Mouse (Mus musculus): ENCODE results near the gene Cxcl15.
"Not testable (repeated sequence)": the region's sequence is repeated elsewhere in the genome, so short reads cannot be mapped to it uniquely, and the experiment has no call there.

The Cxcl15 gene

DNA sequence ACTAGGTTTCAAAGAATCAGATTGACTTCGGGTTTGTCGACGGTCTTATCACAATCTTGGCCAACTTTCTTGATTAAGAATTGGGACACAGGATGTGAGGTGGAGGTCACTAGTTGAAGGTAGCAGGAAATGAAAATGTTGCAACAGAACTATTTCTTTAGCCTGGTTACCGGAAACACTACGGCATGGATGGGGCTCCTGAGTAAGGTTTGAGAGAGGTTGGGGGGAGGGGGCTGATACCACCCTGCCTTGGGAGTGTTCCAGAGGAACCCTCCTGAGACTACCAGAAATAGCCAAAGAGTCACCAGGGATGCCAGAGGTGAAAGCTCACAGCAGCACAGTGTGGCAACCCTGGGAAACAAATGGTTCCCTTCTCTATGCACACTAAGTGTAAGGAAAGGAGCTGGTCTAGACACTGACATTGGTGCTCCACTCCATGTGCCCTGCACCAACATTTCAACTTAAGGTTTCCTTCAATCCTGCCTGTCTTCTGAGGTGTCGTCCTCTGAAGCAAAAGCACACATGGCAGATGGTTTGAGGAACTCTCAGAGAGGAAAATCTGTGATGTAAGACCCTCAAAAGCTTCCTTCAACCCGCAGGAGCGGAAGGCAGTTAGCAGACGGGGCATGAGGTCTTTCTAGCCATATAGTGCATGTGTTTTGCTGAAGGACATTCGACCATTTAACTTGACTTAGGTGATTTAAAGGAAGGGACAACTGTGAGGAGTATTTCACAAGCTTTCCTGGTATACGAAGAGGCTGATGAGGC, 4.8 kb upstream of the Cxcl15 start:
- in situ Hi-C loops (cut with MboI, MseI), result loop anchor here in 1 of 2 experiments (5.0 kb wide), 1 partner anchor 132 kb away; no protein-coding TSS in a partner anchor

DNA sequence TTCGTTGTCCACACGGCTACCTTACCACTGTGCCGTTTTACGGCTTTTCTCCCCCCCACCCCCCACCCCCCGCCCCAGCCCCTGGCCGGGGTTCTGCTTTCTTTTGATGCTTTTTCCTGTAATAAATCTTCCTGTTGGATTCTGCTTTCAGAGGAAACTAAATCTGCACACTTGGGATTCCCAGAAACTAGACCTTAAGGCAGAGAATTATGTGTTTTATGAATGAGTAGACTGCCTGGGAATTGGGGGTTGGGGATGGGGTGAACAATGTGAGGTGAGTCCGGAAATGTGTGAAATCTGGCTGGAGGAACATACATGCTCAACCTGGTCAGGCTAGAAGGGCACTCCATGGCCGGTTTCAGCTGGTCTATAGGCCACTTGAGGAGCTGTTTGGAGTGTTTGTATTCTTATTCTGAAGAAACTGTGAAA, 4.2 kb upstream of the Cxcl15 start:
- in situ Hi-C loops (cut with MboI, MseI), result no loop called here

DNA sequence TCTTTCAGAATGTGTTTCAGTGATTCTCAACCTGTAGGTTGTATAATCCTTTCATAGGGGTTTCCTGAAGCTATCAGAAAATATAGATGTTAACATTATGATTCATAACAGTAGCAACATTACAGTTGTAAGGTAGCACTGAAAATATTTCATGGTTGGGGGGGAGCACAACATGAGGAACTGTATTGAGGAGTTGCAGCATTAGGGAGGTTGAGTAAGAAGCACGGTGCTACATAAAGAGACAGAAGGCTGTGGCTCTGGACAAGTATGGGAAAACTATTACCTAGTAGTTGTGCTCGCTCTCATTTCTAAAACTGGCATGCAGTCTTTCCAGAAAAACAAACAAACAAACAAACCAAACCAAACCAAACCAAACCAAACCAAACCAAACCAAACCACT, 1.1 kb downstream of the Cxcl15 start:
- in situ Hi-C loops (cut with MboI, MseI), result loop anchor here in 1 of 2 experiments (5.0 kb wide), 1 partner anchor 102 kb away; no protein-coding TSS in a partner anchor

DNA sequence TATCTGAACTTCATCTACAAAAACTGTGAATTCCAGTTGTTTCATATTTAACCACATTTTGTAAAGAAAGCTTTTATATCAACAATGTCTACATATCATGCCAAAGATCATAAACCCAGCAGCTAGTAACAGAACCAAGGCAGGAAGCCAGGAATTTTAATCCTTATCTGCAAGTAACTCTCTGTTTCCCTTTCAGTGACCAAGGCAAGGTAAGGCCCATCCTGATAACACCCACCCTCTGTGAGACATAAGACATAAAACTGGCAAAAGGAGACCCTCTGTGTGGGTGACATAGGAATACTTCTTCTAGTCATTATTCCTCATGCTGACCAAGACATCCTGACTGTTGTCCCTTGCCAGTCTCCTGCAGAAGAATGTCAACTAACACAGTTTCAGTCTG, 10.2 kb downstream of the Cxcl15 start:
- in situ Hi-C loops (cut with MboI, MseI), result loop anchor here in 1 of 2 experiments (5.0 kb wide), 1 partner anchor 38 kb away; no protein-coding TSS in a partner anchor

DNA sequence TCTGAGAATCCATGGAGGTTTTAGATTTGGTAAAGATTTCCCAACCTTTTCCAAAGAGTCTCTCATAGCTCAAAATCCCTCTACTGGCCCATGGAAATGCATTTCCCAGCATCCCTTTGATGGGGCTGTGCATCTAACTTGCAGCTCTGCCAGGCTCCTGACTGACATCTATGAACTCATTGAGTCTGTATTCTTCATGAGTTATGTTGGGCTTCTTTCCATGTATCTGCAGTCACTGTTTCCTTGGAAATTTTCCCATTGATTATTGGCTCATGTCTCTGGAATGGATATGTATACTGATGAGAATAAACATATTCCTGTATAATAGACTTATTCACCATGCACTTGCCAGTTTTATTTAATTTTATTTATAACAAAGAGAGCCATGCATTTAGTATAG, 11.7 kb downstream of the Cxcl15 start:
- in situ Hi-C loops (cut with MboI, MseI), result no loop called here

DNA sequence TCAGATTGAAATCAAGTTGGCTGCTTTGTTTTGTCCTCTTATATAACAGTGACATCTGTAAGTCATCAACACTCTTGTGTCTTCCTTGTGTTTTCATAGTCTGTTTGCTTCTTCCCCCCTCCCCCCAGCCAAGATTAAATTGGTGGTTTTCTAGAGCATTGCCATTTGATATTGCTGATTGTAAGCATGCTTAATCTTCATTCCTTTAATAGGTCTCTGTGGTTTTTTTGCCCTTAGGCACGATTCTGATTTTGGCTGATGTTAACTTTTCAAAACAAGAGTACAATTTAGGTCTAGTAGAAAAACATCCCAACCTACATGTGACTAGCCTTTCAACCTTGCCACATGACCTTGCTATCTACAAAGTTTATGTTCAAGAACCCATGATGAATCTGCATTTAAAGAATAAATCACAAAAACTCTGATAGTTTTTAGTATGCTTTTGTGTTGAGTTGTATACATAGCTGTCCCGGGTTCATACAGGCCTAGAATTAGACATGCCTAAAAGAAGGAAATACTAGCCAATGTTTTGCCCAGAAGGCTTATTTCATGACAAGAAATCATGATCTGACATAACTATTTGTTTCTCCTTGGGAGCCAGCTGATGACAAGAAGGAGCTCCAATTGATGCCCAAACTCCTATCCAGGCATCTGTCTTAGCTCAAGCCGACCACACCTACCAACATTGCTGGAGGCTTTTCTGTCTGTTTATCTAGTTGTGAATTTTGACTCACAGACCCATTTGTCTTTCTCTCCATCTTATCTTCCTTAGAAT, 13.0 kb downstream of the Cxcl15 start:
- in situ Hi-C loops (cut with MboI, MseI), result no loop called here

DNA sequence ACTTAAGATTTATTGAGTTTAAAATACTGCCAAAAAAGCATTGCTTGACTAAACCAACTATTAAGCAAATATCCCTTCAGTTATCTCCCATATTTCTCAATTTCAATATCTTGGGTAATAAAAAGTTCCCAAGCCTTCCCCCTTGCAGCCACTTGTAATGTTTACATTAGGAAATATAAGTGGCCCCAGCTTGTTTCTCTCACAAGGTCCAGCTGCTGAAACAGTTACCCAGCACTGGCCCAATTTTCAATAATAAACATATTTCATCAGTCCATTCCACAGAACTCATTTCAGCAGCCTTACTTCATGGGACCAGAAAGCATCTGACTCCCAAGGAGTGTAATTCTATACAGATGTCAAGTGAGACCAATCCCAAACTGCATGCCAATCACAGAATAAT, 25.4 kb downstream of the Cxcl15 start:
- in situ Hi-C loops (cut with MboI, MseI), result no loop called here

DNA sequence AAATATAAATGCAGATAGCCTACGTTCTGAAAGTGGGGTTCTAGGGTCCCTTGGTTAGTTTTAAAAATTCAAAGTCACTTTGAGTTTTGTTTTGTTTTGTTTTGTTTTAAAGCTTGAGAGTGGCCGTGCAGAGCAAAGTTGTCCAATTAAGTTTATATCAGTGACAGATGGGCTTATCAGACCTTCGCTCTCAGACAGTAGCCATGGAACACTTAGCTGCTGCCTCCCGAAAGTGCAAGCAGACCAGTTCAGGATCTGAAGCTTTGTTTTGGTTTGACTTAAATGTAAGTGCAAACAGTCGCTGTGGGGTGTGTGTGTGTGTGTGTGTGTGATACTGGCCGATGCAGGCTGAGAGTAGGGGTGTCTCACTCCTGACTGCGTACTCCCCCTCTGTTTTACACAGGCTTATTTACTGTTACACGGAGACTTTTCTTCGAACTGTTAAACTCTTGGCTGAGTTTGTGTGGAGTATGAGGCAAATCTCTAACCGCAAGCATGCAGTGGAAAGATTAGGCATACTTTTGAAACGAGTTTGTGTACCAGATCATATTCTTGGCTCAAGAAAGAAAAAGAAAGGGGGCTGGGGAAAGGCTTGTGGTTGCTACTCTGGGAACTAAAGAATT, 37.9 kb downstream of the Cxcl15 start:
- in situ Hi-C loops (cut with MboI, MseI), result loop anchor here in 1 of 2 experiments (10.0 kb wide), 1 partner anchor 1097 kb away; no protein-coding TSS in a partner anchor

DNA sequence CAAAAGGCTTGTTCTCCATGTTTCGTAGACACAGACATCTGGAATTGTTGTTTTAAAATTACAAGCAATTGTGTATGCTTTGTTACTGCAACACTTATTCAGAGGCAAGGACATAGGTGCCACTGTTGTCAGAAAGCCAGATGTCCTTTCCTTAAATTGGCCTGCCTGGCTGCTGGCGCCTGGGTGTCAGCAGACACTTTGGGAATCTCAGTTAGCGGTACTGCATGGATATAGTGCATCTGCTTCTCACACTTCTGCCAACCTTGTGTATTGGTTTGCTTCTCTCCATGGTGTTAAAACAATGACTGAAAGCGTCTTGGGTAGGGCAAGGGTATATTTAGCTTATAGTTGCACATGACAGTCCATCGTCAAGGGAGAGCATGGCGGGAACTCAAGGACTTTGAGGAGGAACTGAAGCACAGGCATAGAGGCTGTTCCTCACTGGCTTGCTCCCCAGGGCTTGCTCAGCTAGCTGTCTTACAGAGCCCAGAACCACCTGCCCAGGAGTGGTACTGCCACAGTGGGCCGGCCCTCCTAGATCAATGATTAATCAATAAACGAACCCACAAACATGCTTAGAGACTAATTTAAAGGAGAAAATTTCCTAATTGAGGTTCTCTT, 38.5 kb downstream of the Cxcl15 start:
- in situ Hi-C loops (cut with MboI, MseI), result loop anchor here in 1 of 2 experiments (10.0 kb wide), 1 partner anchor 1098 kb away; no protein-coding TSS in a partner anchor

DNA sequence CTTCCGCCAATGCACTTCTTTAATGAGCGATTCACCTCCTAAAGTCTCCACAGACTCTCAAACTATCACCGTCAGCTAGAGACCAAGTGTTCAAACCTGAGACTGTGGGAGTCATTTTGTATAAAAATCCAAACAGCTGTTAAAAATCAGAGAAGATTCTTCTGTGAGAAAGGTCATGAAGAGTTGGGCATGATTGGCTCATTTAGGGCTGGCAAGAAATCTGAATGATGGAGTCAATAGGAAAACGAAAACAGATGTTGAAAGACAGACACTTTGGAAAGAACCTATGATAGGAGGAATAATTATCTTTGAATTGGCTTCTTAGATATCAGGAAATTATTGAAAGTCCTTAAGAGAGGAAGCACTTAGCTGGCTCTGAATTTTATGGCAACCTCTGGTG, 40.1 kb downstream of the Cxcl15 start:
- in situ Hi-C loops (cut with MboI, MseI), result loop anchor here in 1 of 2 experiments (10.0 kb wide), 1 partner anchor 1100 kb away; no protein-coding TSS in a partner anchor

DNA sequence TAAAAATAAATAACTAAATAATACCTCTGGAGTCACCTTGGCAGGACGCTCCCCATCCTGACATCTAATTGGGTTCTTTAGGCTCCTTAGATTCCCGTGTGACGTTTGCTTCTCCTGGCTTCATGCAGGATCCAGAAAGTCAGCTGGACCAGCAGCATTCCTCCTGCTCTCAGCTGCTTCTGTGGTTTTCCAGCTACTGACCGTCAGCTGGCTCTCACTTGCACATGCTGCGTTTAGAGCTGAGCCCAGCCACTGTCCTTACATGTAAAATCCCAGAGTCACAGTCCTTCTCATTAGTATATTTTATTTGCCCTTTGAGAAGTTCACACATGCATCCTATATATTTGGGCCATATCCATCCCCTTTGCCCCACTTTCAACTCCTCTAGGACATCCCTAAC, 44.2 kb downstream of the Cxcl15 start:
- in situ Hi-C loops (cut with MboI, MseI), result loop anchor here in 1 of 2 experiments (10.0 kb wide), 1 partner anchor 1104 kb away; no protein-coding TSS in a partner anchor

DNA sequence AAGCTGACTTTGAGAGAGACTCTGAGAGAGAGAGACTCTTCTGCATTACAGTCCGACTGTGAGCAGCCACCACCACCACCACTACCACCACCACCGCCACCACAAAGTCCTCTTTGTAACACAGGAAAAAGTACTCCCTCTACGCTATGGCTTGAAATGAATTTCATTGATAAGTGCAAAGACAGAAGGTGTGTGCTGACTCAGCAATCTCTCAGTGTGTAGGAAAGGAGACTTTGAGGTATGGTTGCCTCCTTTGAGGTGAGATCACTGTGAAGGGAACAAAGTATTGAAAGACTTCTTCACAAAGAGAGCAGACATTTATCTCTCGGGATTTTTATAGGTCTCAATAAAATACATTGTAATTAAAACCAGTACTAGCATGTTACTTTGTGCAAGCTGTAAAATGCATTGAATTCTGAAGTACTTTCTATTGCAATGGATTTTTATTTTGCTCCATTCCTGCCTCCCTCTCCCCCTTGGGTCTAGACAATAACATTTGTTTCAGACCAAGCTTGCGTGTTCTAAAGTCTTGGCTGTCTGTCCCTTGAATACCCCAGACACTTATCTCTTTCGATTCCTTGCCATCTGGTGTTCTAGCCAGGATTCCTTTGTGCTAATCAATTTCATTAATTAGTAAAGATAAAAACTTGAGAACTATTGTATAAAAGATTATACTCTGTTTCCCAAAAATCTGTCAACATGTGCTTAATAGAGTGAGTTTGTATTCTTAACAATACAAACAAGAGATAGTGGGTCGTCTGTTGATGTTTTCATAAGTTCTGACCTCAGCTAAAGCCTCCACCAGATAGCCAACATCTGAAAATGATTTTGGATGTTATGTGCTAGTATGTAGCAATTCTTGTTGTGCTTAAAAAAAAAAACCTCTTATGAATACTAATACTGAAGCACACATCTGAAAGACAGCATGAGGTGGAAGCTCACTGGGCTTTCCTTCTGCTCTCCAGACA, 46.9 kb downstream of the Cxcl15 start:
- in situ Hi-C loops (cut with MboI, MseI), result loop anchor here in 1 of 2 experiments (5.0 kb wide), 1 partner anchor 39 kb away; no protein-coding TSS in a partner anchor

DNA sequence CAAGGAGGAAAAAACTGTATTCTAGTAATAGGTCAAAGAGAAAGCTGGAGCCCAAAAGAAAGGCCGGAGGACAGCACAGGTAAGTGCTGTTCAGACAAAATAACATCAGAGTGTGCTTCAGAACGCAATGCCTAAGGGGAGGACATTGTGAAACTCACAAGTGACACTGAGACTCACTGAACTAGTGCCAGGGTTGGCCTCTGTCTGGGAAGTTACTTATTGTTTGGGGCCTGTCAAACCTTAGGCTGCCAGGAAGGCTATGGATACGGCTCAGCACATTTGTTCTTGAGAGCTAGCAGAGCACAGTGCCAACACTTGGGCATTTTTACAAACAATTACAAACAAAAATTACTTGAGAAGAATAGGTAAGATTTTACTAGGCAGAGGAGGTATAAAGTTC, 49.6 kb downstream of the Cxcl15 start:
- in situ Hi-C loops (cut with MboI, MseI), result loop anchor here in 1 of 2 experiments (5.0 kb wide), 1 partner anchor 42 kb away; no protein-coding TSS in a partner anchor

DNA sequence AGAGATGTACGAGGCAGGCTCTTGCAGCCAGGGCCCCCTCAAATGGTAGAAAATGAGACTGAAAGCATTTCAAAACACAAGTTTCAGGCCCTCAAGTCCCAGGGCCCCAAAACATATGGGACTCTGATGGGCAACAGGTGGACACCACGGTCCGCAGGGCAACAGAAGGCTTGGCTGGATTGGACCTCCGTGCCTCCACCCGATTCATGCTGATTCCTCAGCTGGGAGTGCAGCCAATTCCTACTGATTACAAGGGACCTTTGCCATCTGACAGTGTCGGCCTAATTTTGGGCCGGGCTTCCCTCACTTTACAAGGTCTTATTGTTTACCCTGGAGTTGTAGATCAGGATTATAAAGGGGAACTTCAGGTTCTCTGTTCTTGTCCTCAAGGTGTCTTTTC, 55.8 kb downstream of the Cxcl15 start:
- in situ Hi-C loops (cut with MboI, MseI), result not testable (repeated sequence)

DNA sequence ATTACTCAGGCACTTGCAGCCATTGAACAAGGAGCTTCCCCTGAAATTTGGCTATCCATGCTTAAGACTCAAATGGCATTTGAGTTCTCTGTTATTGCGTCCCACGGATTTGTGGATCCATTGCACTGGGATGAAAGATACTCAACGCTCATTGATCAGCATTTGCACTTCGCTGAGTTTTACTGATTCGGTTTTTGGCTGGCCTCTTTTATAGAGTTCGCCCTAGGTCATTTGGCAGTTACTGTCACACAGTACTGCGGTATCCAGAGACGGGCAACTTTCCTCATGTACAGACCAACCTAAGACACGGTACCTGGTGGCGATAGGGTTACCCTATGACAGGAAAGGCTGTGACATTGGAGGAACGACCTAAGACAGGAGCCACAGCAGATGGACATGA, 57.1 kb downstream of the Cxcl15 start:
- in situ Hi-C loops (cut with MboI, MseI), result not testable (repeated sequence)
